Mouse (Mus musculus) E14TG2a.4 (cell line): ENCODE results near the gene Tyw1.

Experiments used
- CTCF ChIP-seq: conservative IDR thresholded peaks from 2 replicates; pipeline ENCODE4 v1.5.1; 2014; ENCODE audit warnings: low read length
- POU5F1 ChIP-seq: IDR thresholded peaks from 2 replicates; pipeline ENCODE4 v1.6.1; 2014; ENCODE audit warnings: low read length, borderline replicate concordance

- peak; percentile 66 for TF ChIP-seq CTCF
- TF ChIP-seq POU5F1, result no peak
Measured at GRCm38 (mm10) chr5:130290242-130290641, 34.8 kb downstream of the Tyw1 start.
